Comparison of ENCODE assay signal across 26 mouse cellular contexts in the genomic region with DNA sequence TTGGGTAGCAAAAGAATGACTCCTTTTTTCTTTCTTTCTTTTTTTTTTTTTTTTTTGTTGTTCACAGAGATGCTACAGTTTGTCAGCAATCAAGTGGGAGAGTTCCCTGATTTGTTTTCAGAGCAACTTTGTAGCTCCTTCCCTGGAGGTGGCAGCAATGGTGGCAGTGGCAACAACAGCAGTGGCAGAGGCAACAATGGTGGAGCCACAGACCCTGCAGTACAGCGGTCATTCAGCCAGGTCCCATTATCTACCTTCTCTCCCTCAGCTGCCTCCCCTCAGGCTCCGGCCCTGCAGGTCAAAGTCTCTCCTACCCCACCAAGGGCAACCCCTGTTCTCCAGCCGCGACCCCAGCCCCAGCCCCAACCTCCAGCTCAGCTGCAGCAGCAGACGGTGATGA. TPM values are rescaled to one million over a fixed set of nuclear protein-coding genes. Genes with fewer than 3 reads are reported as not detected.
DNase-seq lines count a peak whose midpoint lies in the region; ATAC-seq and TF ChIP-seq lines count a peak whose summit lies in the region.
"Had no signal": no experiment of that assay in that cellular context is flagged by ENCODE, and none has a peak within 500 bp of the region (broad histone marks: within the 10 kb centered on the region; RNA-seq: fewer than 3 reads in every experiment).

No protein-coding gene starts in this region.

- H3K4me3 ChIP-seq in forebrain, embryonic 14.5 days (ENCODE audit: low read depth, low read length), result no peak overlapping the region
- H3K4me3 ChIP-seq in forebrain, postnatal 0 days (ENCODE audit: low read depth, low read length), result no peak overlapping the region
- H3K4me3 ChIP-seq in heart, embryonic 15.5 days, result no peak overlapping the region
- no peak overlapping the region for H3K4me3 ChIP-seq in intestine, postnatal 0 days (ENCODE audit: low read depth, low read length)
- no peak overlapping the region for H3K4me3 ChIP-seq in intestine, embryonic 16.5 days (ENCODE audit: low read length)
- no peak overlapping the region for H3K4me3 ChIP-seq in neural tube, embryonic 14.5 days (ENCODE audit: low read depth, low read length)
- H3K4me3 ChIP-seq in liver, postnatal 0 days (ENCODE audit: low read depth, low read length), result no peak overlapping the region
- H3K4me3 ChIP-seq: embryonic facial prominence, embryonic 13.5 days; erythroblast, embryonic 14.5 days; forebrain, embryonic 12.5 days; gastrocnemius, adult 2 months; left cerebral cortex, adult 2 months; liver, embryonic 13.5 days; midbrain, embryonic 13.5 days; neural tube, embryonic 12.5 days had no signal

- intact Hi-C loops in heart, postnatal 25 days (cut with DNase I), result no loop called here

- no peak for TF ChIP-seq EP300 in liver, postnatal 0 days (IDR thresholded peaks at IDR 0.05; ENCODE audit: low read depth)

- peaks cover 49% of the 10 kb centered on the region for H3K36me3 ChIP-seq in forebrain, embryonic 14.5 days (ENCODE audit: control insufficient read depth, insufficient read depth, low read length)
- H3K36me3 ChIP-seq in forebrain, postnatal 0 days (ENCODE audit: insufficient read depth), result peaks cover 47% of the 10 kb centered on the region
- peaks cover 33% of the 10 kb centered on the region for H3K36me3 ChIP-seq in heart, embryonic 15.5 days
- H3K36me3 ChIP-seq in intestine, postnatal 0 days (ENCODE audit: control insufficient read depth, insufficient read depth), result peaks cover 41% of the 10 kb centered on the region
- peaks cover 13% of the 10 kb centered on the region for H3K36me3 ChIP-seq in intestine, embryonic 16.5 days (ENCODE audit: control insufficient read depth, insufficient read depth, low read length)
- peaks cover 16% of the 10 kb centered on the region for H3K36me3 ChIP-seq in neural tube, embryonic 14.5 days (ENCODE audit: control insufficient read depth, insufficient read depth, low read length)
- peaks cover 36% of the 10 kb centered on the region for H3K36me3 ChIP-seq in liver, postnatal 0 days (replicated peaks; ENCODE audit: insufficient read depth, low read length)

- H3K27me3 ChIP-seq in forebrain, embryonic 14.5 days (replicated peaks; ENCODE audit: control insufficient read depth, insufficient read depth, low read length), result no peaks in the 10 kb centered on the region
- no peaks in the 10 kb centered on the region for H3K27me3 ChIP-seq in forebrain, postnatal 0 days (ENCODE audit: insufficient read depth, low read length)
- H3K27me3 ChIP-seq in heart, embryonic 15.5 days, result no peaks in the 10 kb centered on the region
- no peaks in the 10 kb centered on the region for H3K27me3 ChIP-seq in intestine, postnatal 0 days (replicated peaks; ENCODE audit: control insufficient read depth, insufficient read depth, low read length)
- no peaks in the 10 kb centered on the region for H3K27me3 ChIP-seq in intestine, embryonic 16.5 days (replicated peaks; ENCODE audit: control insufficient read depth, insufficient read depth, low read length)
- H3K27me3 ChIP-seq in neural tube, embryonic 14.5 days (ENCODE audit: control insufficient read depth, insufficient read depth, low read length), result no peaks in the 10 kb centered on the region
- no peaks in the 10 kb centered on the region for H3K27me3 ChIP-seq in liver, postnatal 0 days (ENCODE audit: insufficient read depth, low read length)
- H3K27me3 ChIP-seq: embryonic facial prominence, embryonic 13.5 days; forebrain, embryonic 12.5 days; liver, embryonic 13.5 days; midbrain, embryonic 13.5 days; neural tube, embryonic 12.5 days had no signal

- H3K27ac ChIP-seq in forebrain, embryonic 14.5 days (ENCODE audit: low read depth, low read length), result no peak overlapping the region
- H3K27ac ChIP-seq in forebrain, postnatal 0 days (ENCODE audit: low read depth, low read length), result no peak overlapping the region
- H3K27ac ChIP-seq in heart, embryonic 15.5 days, result peak overlapping the region; percentile 77
- peak overlapping the region; percentile 41; the same call in 1 of the 2 replicates for H3K27ac ChIP-seq in intestine, postnatal 0 days (ENCODE audit: low read depth, low read length)
- H3K27ac ChIP-seq in intestine, embryonic 16.5 days (ENCODE audit: low read length), result no peak overlapping the region
- peak overlapping the region; percentile 67 for H3K27ac ChIP-seq in neural tube, embryonic 14.5 days (ENCODE audit: low read depth, low read length)
- no peak overlapping the region for H3K27ac ChIP-seq in liver, postnatal 0 days (ENCODE audit: low read depth)
- H3K27ac ChIP-seq: embryonic facial prominence, embryonic 13.5 days; forebrain, embryonic 12.5 days; gastrocnemius, adult 2 months; kidney, postnatal 0 days; left cerebral cortex, adult 2 months; midbrain, embryonic 13.5 days; neural tube, embryonic 12.5 days had no signal

- peak overlapping the region; percentile 8; the same call in 1 of the 2 replicates for H3K9ac ChIP-seq in forebrain, embryonic 14.5 days (ENCODE audit: low read length)
- no peak overlapping the region for H3K9ac ChIP-seq in forebrain, postnatal 0 days
- no peak overlapping the region for H3K9ac ChIP-seq in heart, embryonic 15.5 days
- no peak overlapping the region for H3K9ac ChIP-seq in intestine, postnatal 0 days (ENCODE audit: low read depth, low read length)
- H3K9ac ChIP-seq in intestine, embryonic 16.5 days (ENCODE audit: low read depth, low read length), result no peak overlapping the region
- H3K9ac ChIP-seq in neural tube, embryonic 14.5 days (replicated peaks; ENCODE audit: low read depth, low read length), result no peak overlapping the region
- H3K9ac ChIP-seq in liver, postnatal 0 days (replicated peaks), result no peak overlapping the region
- H3K9ac ChIP-seq: embryonic facial prominence, embryonic 13.5 days; forebrain, embryonic 12.5 days; liver, embryonic 13.5 days; lung, embryonic 14.5 days; midbrain, embryonic 13.5 days; neural tube, embryonic 12.5 days had no signal

- DNase-seq in forebrain, embryonic 14.5 days (ENCODE audit: low spot score), result no peak
- no peak for DNase-seq in forebrain, postnatal 0 days
- no peak for DNase-seq in heart, postnatal 25 days (ENCODE audit: low spot score)
- no peak for DNase-seq in liver, postnatal 0 days
- DNase-seq: adrenal gland, postnatal 25 days; cerebellum, adult 8-10 months; cerebellum, postnatal 36 days; embryo, embryonic 11 days; gastrocnemius, adult 2 months; kidney, adult 2 months; liver, embryonic 13.5 days; lung, embryonic 14.5 days had no signal

- ATAC-seq in forebrain, embryonic 14.5 days, result no peak
- no peak for ATAC-seq in forebrain, postnatal 0 days
- ATAC-seq in heart, embryonic 15.5 days (replicated peaks; ENCODE audit: insufficient number of reproducible peaks, insufficient read depth, low FRiP score, low read depth), result no peak
- ATAC-seq in intestine, postnatal 0 days, result no peak
- no peak for ATAC-seq in intestine, embryonic 16.5 days
- ATAC-seq in neural tube, embryonic 14.5 days (ENCODE audit: low read depth), result no peak
- ATAC-seq in liver, postnatal 0 days, result no peak
- ATAC-seq: midbrain, embryonic 13.5 days had no signal

- no peak overlapping the region for H3K4me2 ChIP-seq in forebrain, embryonic 14.5 days (ENCODE audit: low read length)
- H3K4me2 ChIP-seq in forebrain, postnatal 0 days (ENCODE audit: low read depth), result no peak overlapping the region
- H3K4me2 ChIP-seq in heart, embryonic 15.5 days, result peak overlapping the region; percentile 26
- H3K4me2 ChIP-seq in intestine, postnatal 0 days (replicated peaks; ENCODE audit: low read depth), result no peak overlapping the region
- H3K4me2 ChIP-seq in intestine, embryonic 16.5 days (ENCODE audit: low read depth, low read length), result no peak overlapping the region
- no peak overlapping the region for H3K4me2 ChIP-seq in neural tube, embryonic 14.5 days (ENCODE audit: low read depth, low read length)
- H3K4me2 ChIP-seq in liver, postnatal 0 days (ENCODE audit: low read depth, low read length), result no peak overlapping the region
- H3K4me2 ChIP-seq: embryonic facial prominence, embryonic 13.5 days; forebrain, embryonic 12.5 days; liver, embryonic 13.5 days; lung, embryonic 14.5 days; midbrain, embryonic 13.5 days; neural tube, embryonic 12.5 days had no signal

- H3K9me3 ChIP-seq in forebrain, embryonic 14.5 days (replicated peaks; ENCODE audit: control insufficient read depth, low read length), result no peaks in the 10 kb centered on the region
- no peaks in the 10 kb centered on the region for H3K9me3 ChIP-seq in forebrain, postnatal 0 days (ENCODE audit: low read length)
- H3K9me3 ChIP-seq in heart, embryonic 15.5 days (replicated peaks), result no peaks in the 10 kb centered on the region
- H3K9me3 ChIP-seq in intestine, postnatal 0 days (ENCODE audit: control insufficient read depth), result no peaks in the 10 kb centered on the region
- no peaks in the 10 kb centered on the region for H3K9me3 ChIP-seq in intestine, embryonic 16.5 days (ENCODE audit: control insufficient read depth, low read length)
- H3K9me3 ChIP-seq in neural tube, embryonic 14.5 days (ENCODE audit: control insufficient read depth, low read length), result no peaks in the 10 kb centered on the region
- no peaks in the 10 kb centered on the region for H3K9me3 ChIP-seq in liver, postnatal 0 days (ENCODE audit: low read length)
- H3K9me3 ChIP-seq: embryonic facial prominence, embryonic 13.5 days; forebrain, embryonic 12.5 days; liver, embryonic 13.5 days; midbrain, embryonic 13.5 days; neural tube, embryonic 12.5 days had no signal

- TF ChIP-seq CTCF in forebrain, postnatal 0 days (IDR thresholded peaks at IDR 0.05; ENCODE audit: low read depth), result no peak
- no peak for TF ChIP-seq CTCF in intestine, postnatal 0 days (IDR thresholded peaks at IDR 0.05; ENCODE audit: low read depth)
- TF ChIP-seq CTCF in liver, postnatal 0 days (IDR thresholded peaks at IDR 0.05; ENCODE audit: low read depth), result no peak

- peaks cover 6% of the 10 kb centered on the region; the same call in 1 of the 2 replicates for H3K4me1 ChIP-seq in forebrain, embryonic 14.5 days (ENCODE audit: control insufficient read depth, insufficient read depth, low read length)
- no peaks in the 10 kb centered on the region for H3K4me1 ChIP-seq in forebrain, postnatal 0 days (ENCODE audit: insufficient read depth)
- H3K4me1 ChIP-seq in heart, embryonic 15.5 days (replicated peaks), result peaks cover 56% of the 10 kb centered on the region
- 0 out of 2 replicates have a peak, but pooled peaks cover 9% of the 10 kb centered on the region for H3K4me1 ChIP-seq in intestine, postnatal 0 days (replicated peaks; ENCODE audit: control insufficient read depth, insufficient read depth, low read length)
- H3K4me1 ChIP-seq in intestine, embryonic 16.5 days (ENCODE audit: control insufficient read depth, insufficient read depth, low read length), result peaks cover 35% of the 10 kb centered on the region
- H3K4me1 ChIP-seq in neural tube, embryonic 14.5 days (ENCODE audit: control insufficient read depth, insufficient read depth, low read length), result peaks cover 42% of the 10 kb centered on the region
- peaks cover 29% of the 10 kb centered on the region for H3K4me1 ChIP-seq in liver, postnatal 0 days (ENCODE audit: insufficient read depth)

- 83% methylated on average over 5 of the region's 5 CpGs for WGBS in forebrain, embryonic 14.5 days
- 83% methylated on average over 5 of the region's 5 CpGs for WGBS in forebrain, postnatal 0 days
- 66% methylated on average over 5 of the region's 5 CpGs for WGBS in heart, embryonic 15.5 days
- WGBS in intestine, postnatal 0 days, result 69% methylated on average over 5 of the region's 5 CpGs
- WGBS in intestine, embryonic 16.5 days, result 76% methylated on average over 5 of the region's 5 CpGs
- WGBS in neural tube, embryonic 14.5 days, result 69% methylated on average over 5 of the region's 5 CpGs
- WGBS in liver, postnatal 0 days (ENCODE audit: insufficient replicate concordance), result 78% methylated on average over 5 of the region's 5 CpGs

RNA-seq across cellular contexts. Expression of a gene that starts 22.7 kb away (rescaled TPM):
- polyA plus RNA-seq in forebrain, embryonic 14.5 days (2014; fragmentation: Nextera tagmentation; extraction: Ambion mirVana), result 99.6 and 139 TPM in 2 replicates
- 121 and 171 TPM in 2 replicates for total RNA-seq in forebrain, postnatal 0 days (2014; rRNA removed)
- polyA plus RNA-seq in forebrain, postnatal 0 days (2015; fragmentation: Nextera tagmentation; extraction: Ambion mirVana), result 147 and 193 TPM in 2 replicates
- polyA plus RNA-seq in heart, embryonic 15.5 days (2015; fragmentation: Nextera tagmentation; extraction: Ambion mirVana), result 73.8 and 106 TPM in 2 replicates
- 10 to 100 TPM; 20.5 to 21.8 TPM for total RNA-seq in heart, postnatal 25 days (2021)
- polyA plus RNA-seq in intestine, postnatal 0 days (2015; fragmentation: Nextera tagmentation; extraction: Ambion mirVana), result 68.7 and 69.5 TPM in 2 replicates
- 138 and 141 TPM in 2 replicates for polyA plus RNA-seq in intestine, embryonic 16.5 days (2015; fragmentation: Nextera tagmentation; extraction: Ambion mirVana)
- 141 and 164 TPM in 2 replicates for polyA plus RNA-seq in neural tube, embryonic 14.5 days (2014; fragmentation: Nextera tagmentation; extraction: Ambion mirVana)
- polyA plus RNA-seq in liver, postnatal 0 days (2015; fragmentation: Nextera tagmentation; extraction: Ambion mirVana), result 30.3 and 33.6 TPM in 2 replicates

RNA-seq across cellular contexts. Expression of a gene that starts 41.9 kb away (rescaled TPM):
- 12.8 and 15.5 TPM in 2 replicates for polyA plus RNA-seq in forebrain, embryonic 14.5 days (2014; fragmentation: Nextera tagmentation; extraction: Ambion mirVana)
- 13.0 and 14.7 TPM in 2 replicates for total RNA-seq in forebrain, postnatal 0 days (2014; rRNA removed)
- polyA plus RNA-seq in forebrain, postnatal 0 days (2015; fragmentation: Nextera tagmentation; extraction: Ambion mirVana), result 6.7 and 6.8 TPM in 2 replicates
- polyA plus RNA-seq in heart, embryonic 15.5 days (2015; fragmentation: Nextera tagmentation; extraction: Ambion mirVana), result 7.4 and 11.9 TPM in 2 replicates
- total RNA-seq in heart, postnatal 25 days (2021), result 1 to 10 TPM; 4.4 to 6.4 TPM
- polyA plus RNA-seq in intestine, postnatal 0 days (2015; fragmentation: Nextera tagmentation; extraction: Ambion mirVana), result 3.5 and 4.2 TPM in 2 replicates
- polyA plus RNA-seq in intestine, embryonic 16.5 days (2015; fragmentation: Nextera tagmentation; extraction: Ambion mirVana), result 9.8 and 11.6 TPM in 2 replicates
- 12.7 and 12.8 TPM in 2 replicates for polyA plus RNA-seq in neural tube, embryonic 14.5 days (2014; fragmentation: Nextera tagmentation; extraction: Ambion mirVana)
- 3.6 and 4.0 TPM in 2 replicates for polyA plus RNA-seq in liver, postnatal 0 days (2015; fragmentation: Nextera tagmentation; extraction: Ambion mirVana)

RNA-seq across cellular contexts. Expression of a gene that starts 42.9 kb away (rescaled TPM):
- 0.61 and 0.77 TPM in 2 replicates for polyA plus RNA-seq in forebrain, embryonic 14.5 days (2014; fragmentation: Nextera tagmentation; extraction: Ambion mirVana)
- 4.7 and 6.3 TPM in 2 replicates for total RNA-seq in forebrain, postnatal 0 days (2014; rRNA removed)
- polyA plus RNA-seq in forebrain, postnatal 0 days (2015; fragmentation: Nextera tagmentation; extraction: Ambion mirVana), result 1.8 and 2.7 TPM in 2 replicates
- 0.22 and 0.25 TPM in 2 replicates for polyA plus RNA-seq in heart, embryonic 15.5 days (2015; fragmentation: Nextera tagmentation; extraction: Ambion mirVana)
- total RNA-seq in heart, postnatal 25 days (2021), result under 1 TPM; 0.13 to 0.20 TPM
- not detected in 2 replicates for polyA plus RNA-seq in intestine, postnatal 0 days (2015; fragmentation: Nextera tagmentation; extraction: Ambion mirVana)
- 0.06 and 0.09 TPM in 2 replicates for polyA plus RNA-seq in intestine, embryonic 16.5 days (2015; fragmentation: Nextera tagmentation; extraction: Ambion mirVana)
- 2.9 and 6.9 TPM in 2 replicates for polyA plus RNA-seq in neural tube, embryonic 14.5 days (2014; fragmentation: Nextera tagmentation; extraction: Ambion mirVana)
- 0.08 and 0.13 TPM in 2 replicates for polyA plus RNA-seq in liver, postnatal 0 days (2015; fragmentation: Nextera tagmentation; extraction: Ambion mirVana)
- total RNA-seq: gastrocnemius, adult 2 months; megakaryocyte, adult 5-6 weeks; monocyte, adult 5-6 weeks had no signal
- polyA plus RNA-seq: stomach, embryonic 16.5 days had no signal

RNA-seq across cellular contexts. Expression of a gene that starts 54.5 kb away (rescaled TPM):
- polyA plus RNA-seq in forebrain, embryonic 14.5 days (2014; fragmentation: Nextera tagmentation; extraction: Ambion mirVana), result 0.14 and 0.19 TPM in 2 replicates
- 0.24 and 0.62 TPM in 2 replicates for total RNA-seq in forebrain, postnatal 0 days (2014; rRNA removed)
- 0.44 and 0.47 TPM in 2 replicates for polyA plus RNA-seq in forebrain, postnatal 0 days (2015; fragmentation: Nextera tagmentation; extraction: Ambion mirVana)
- not detected in 2 replicates for polyA plus RNA-seq in heart, embryonic 15.5 days (2015; fragmentation: Nextera tagmentation; extraction: Ambion mirVana)
- total RNA-seq in heart, postnatal 25 days (2021), result under 1 TPM in 1 of 2 experiments, not detected in 1; 0.36 TPM
- 0.10 TPM in 1 of 2 replicates, not detected in the other for polyA plus RNA-seq in intestine, postnatal 0 days (2015; fragmentation: Nextera tagmentation; extraction: Ambion mirVana)
- 0.09 and 0.11 TPM in 2 replicates for polyA plus RNA-seq in intestine, embryonic 16.5 days (2015; fragmentation: Nextera tagmentation; extraction: Ambion mirVana)
- polyA plus RNA-seq in neural tube, embryonic 14.5 days (2014; fragmentation: Nextera tagmentation; extraction: Ambion mirVana), result 0.32 and 1.4 TPM in 2 replicates
- polyA plus RNA-seq in liver, postnatal 0 days (2015; fragmentation: Nextera tagmentation; extraction: Ambion mirVana), result 2.0 and 2.3 TPM in 2 replicates
- total RNA-seq: gastrocnemius, adult 2 months had no signal
- polyA plus RNA-seq: lung, embryonic 14.5 days; midbrain, embryonic 13.5 days had no signal

Comparison
In these comparisons a context has a peak if more than half of its experiments do, and no peak if none do; other contexts are left out.
1. H3K27ac ChIP-seq: peak in heart, embryonic 15.5 days (single experiment), intestine, postnatal 0 days (single experiment) and neural tube, embryonic 14.5 days (single experiment); none in forebrain, embryonic 14.5 days (single experiment), forebrain, postnatal 0 days (single experiment), intestine, embryonic 16.5 days (single experiment) and liver, postnatal 0 days (single experiment).